Mouse (Mus musculus) adrenal gland, postnatal 14 days (tissue): ENCODE measurements around the gene Gng3. TPM values are rescaled to one million over a fixed set of nuclear protein-coding genes. Genes with fewer than 3 reads are reported as not detected.

Experiments used
- DNase-seq: peaks from one replicate; pipeline ENCODE4 v3.0.0; 2021; ENCODE audit warnings: mixed read lengths
- microRNA-seq, 2 experiments: library from miRNA; unstranded; fragments of <30 nt; microRNA quantifications; one replicate each; pipeline ENCODE4 v1.2.0; 2021
- total RNA-seq: library from RNA; stranded (reverse); gene quantifications from 2 replicates; pipeline ENCODE4 v1.2.3, GENCODE M21; 2021

The Gng3 gene
- total RNA-seq, 1 experiment from 2014 or later: 6.4 TPM

- no peak for DNase-seq
Measured at GRCm38 (mm10) chr19:8806810-8807209, 32.2 kb downstream of the Gng3 start.

- DNase-seq: no peak
Measured at GRCm38 (mm10) chr19:8803879-8804660, 34.9 kb downstream of the Gng3 start.

DNA sequence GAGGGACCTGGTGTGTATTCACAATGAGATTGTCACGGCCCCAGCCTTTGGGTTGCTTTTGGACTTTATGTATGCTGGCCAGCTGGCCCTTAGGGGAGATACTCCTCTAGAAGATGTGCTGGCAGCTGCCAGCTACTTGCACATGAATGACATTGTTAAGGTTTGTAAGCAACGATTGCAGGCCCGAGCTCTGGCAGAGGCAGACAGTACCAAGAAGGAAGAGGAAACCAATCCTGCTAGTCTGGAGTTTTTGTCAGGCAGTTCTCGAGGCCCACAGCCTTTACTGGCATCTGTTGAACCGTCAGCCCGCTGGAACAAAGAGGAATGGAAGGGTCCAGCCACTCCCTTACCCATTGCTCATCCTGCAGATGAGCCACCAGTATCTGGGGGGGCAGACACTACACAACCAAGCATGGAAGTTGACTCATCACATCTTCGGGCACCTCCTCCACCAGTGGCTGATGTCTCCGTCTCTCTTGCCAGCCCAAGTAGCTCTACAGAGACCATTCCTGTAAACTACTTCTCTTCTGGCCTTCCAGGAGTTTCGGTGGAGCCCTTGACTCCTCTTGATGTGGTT, 35.7 kb downstream of the Gng3 start:
- no peak for DNase-seq

- DNase-seq: peak; percentile 96
Measured at GRCm38 (mm10) chr19:8802130-8802821, 36.7 kb downstream of the Gng3 start, which contains the start of gene Zbtb3. Zbtb3 (plus strand) TSS chr19:8802555.

DNA sequence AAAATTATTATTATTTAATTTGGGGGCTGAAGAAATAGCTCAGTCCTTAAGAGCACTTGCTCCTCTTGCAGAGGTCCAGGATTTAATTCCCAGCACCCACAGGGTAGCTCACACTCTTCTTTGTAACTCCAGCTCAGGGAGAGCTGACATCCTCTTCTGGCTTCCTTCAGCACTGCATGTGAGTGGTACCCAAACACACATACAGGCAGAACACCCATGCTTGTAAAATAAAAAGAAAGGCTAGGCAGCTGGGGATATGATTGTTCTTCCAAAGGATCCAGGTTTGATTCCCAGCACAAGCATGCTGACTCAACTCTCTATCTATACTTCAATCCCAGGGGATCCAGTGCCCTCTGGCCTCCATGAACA, 40.1 kb downstream of the Gng3 start:
- DNase-seq: no peak

GRCm38 (mm10) chr19:8798264-8798946, 40.6 kb downstream of the Gng3 start, which contains the start of gene Polr2g:
Polr2g (minus strand) TSS chr19:8798577.
- DNase-seq: peak; percentile 94

DNA sequence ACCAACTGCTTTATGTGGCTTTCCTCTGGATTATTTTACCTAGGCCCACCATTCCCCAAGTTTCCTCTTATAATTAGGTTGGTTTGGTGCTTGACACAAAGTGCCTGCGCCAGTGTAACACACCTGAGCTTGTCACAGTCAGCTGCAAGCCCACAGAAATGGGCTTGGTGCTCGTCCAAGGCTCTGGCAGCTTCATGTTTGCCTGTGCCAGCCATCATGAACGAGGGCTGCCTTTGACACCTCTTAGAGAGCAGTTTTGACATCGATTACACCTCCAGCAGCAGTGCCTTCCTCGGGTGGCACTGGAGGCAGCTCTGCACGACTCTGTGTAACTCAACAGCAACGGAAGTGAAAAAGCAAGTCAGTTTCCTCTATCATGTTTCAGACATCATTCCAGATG, 48.8 kb downstream of the Gng3 start:
- DNase-seq: no peak

- DNase-seq: no peak
Measured at GRCm38 (mm10) chr19:8789171-8789570, 49.8 kb downstream of the Gng3 start.

DNA sequence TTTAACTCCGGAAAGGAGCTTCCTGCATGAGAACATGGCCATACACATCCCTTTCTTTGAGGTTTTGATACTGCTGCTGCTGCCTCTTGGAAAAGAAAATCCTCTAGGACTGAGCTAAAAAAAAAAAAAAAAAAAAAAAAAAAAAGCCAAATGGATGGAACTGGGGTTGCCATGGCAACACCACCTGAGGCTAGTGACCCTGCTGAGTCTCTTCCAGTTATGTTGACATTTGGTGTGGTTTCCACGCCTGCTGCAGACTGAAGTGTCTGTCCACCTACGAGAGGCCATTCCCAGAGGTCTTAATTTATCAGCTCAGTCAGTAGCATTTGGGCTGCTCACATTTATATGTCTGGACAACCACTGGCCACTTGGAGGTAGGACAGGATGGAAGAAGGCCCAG, 50.5 kb downstream of the Gng3 start:
- no peak for DNase-seq

Small RNA genes lying within 50 kb of the gene (microRNA-seq; reads per million reads assigned to microRNA genes)
- gene Mir5136: 0.76 to 0.85 reads per million in 2 experiments

Other genes starting within 250 kb of the Gng3 start
- gene Slc22a8, start 247.9 kb downstream of the Gng3 start, total RNA-seq: 0.15 and 0.53 TPM in 2 replicates
- not detected in 2 replicates for gene Slc22a6, start 221.2 kb downstream of the Gng3 start, total RNA-seq
- 1.5 and 2.4 TPM in 2 replicates for gene Chrm1, start 175.4 kb downstream of the Gng3 start, total RNA-seq
- gene Slc3a2, start 115.8 kb downstream of the Gng3 start, total RNA-seq: 178 and 199 TPM in 2 replicates
- 50.8 and 68.2 TPM in 2 replicates for gene Wdr74, start 103.4 kb downstream of the Gng3 start, total RNA-seq
- gene 1700092M07Rik, start 98.5 kb downstream of the Gng3 start, total RNA-seq: 2.3 and 2.4 TPM in 2 replicates
- 77.9 and 90.8 TPM in 2 replicates for gene Stx5a, start 97.8 kb downstream of the Gng3 start, total RNA-seq
- gene Nxf1, start 82.1 kb downstream of the Gng3 start, total RNA-seq: 110 and 120 TPM in 2 replicates
- gene Tmem223, start 68.2 kb downstream of the Gng3 start, total RNA-seq: 102 and 111 TPM in 2 replicates
- 44.7 and 45.9 TPM in 2 replicates for gene Tmem179b, start 64.7 kb downstream of the Gng3 start, total RNA-seq
- gene Taf6l, start 52.8 kb downstream of the Gng3 start, total RNA-seq: 15.2 and 18.2 TPM in 2 replicates
- gene Polr2g, start 40.6 kb downstream of the Gng3 start, total RNA-seq: 85.2 and 89.1 TPM in 2 replicates
- 2.4 and 2.9 TPM in 2 replicates for gene Zbtb3, start 36.6 kb downstream of the Gng3 start, total RNA-seq
- gene Ttc9c, start 19.9 kb downstream of the Gng3 start, total RNA-seq: 29.6 and 32.0 TPM in 2 replicates
- 77.0 and 79.6 TPM in 2 replicates for gene Hnrnpul2, start 19.2 kb downstream of the Gng3 start, total RNA-seq
- gene AC129217.1, start 9.4 kb downstream of the Gng3 start, total RNA-seq: 7.5 TPM in 1 of 2 replicates, not detected in the other
- gene Bscl2, start 1.7 kb downstream of the Gng3 start, total RNA-seq: 143 and 153 TPM in 2 replicates
- 3.8 and 4.1 TPM in 2 replicates for gene Lrrn4cl, start 11.6 kb upstream of the Gng3 start, total RNA-seq
- gene Ubxn1, start 32.3 kb upstream of the Gng3 start, total RNA-seq: 214 and 218 TPM in 2 replicates
- gene Uqcc3, start 41.7 kb upstream of the Gng3 start, total RNA-seq: 80.7 and 82.8 TPM in 2 replicates
- 4.6 and 13.6 TPM in 2 replicates for gene Lbhd1, start 44.5 kb upstream of the Gng3 start, total RNA-seq
- not detected in 2 replicates for gene Gm49403, start 44.7 kb upstream of the Gng3 start, total RNA-seq
- 42.4 and 46.2 TPM in 2 replicates for gene 1810009A15Rik, start 49.7 kb upstream of the Gng3 start, total RNA-seq
- gene Gm49416, start 49.7 kb upstream of the Gng3 start, total RNA-seq: 6.0 TPM in 1 of 2 replicates, not detected in the other
- gene Ints5, start 53.8 kb upstream of the Gng3 start, total RNA-seq: 22.5 and 23.1 TPM in 2 replicates
- 162 and 164 TPM in 2 replicates for gene Ganab, start 58.9 kb upstream of the Gng3 start, total RNA-seq
- 52.1 and 53.8 TPM in 2 replicates for gene B3gat3, start 81.2 kb upstream of the Gng3 start, total RNA-seq
- gene Rom1, start 90.2 kb upstream of the Gng3 start, total RNA-seq: 25.7 and 33.3 TPM in 2 replicates
- gene Eml3, start 90.4 kb upstream of the Gng3 start, total RNA-seq: 45.4 and 49.5 TPM in 2 replicates
- gene Mta2, start 102.7 kb upstream of the Gng3 start, total RNA-seq: 93.1 and 105 TPM in 2 replicates
- 20.2 and 21.7 TPM in 2 replicates for gene Tut1, start 114.7 kb upstream of the Gng3 start, total RNA-seq
- gene Eef1g, start 127.8 kb upstream of the Gng3 start, total RNA-seq: 355 and 413 TPM in 2 replicates
- 157 and 186 TPM in 2 replicates for gene Ahnak, start 150.1 kb upstream of the Gng3 start, total RNA-seq
- 4.4 TPM in 1 of 2 replicates, not detected in the other for gene Scgb1a1, start 248.8 kb upstream of the Gng3 start, total RNA-seq